Mouse (Mus musculus) ES-Bruce4 (cell line): ENCODE data around the gene Gorasp1. TPM values are rescaled to one million over a fixed set of nuclear protein-coding genes. Genes with fewer than 3 reads are reported as not detected.

Experiments
- H3K27ac ChIP-seq: 2 replicates; pipeline ENCODE4 v1.5.1; 2012; ENCODE audit warnings: low read length, inconsistent platforms; ENCODE audit not compliant: insufficient read depth
- H3K27me3 ChIP-seq: 2 replicates; pipeline ENCODE4 v1.6.1; 2012; ENCODE audit warnings: mild to moderate bottlenecking, low read length, inconsistent platforms; ENCODE audit not compliant: control insufficient read depth, poor library complexity, insufficient read depth, severe bottlenecking
- H3K36me3 ChIP-seq: 2 replicates; pipeline ENCODE4 v1.6.1; 2012; ENCODE audit warnings: inconsistent platforms, mild to moderate bottlenecking, low read length, moderate library complexity; ENCODE audit not compliant: control insufficient read depth, poor library complexity, insufficient read depth, severe bottlenecking
- H3K4me1 ChIP-seq: one replicate; pipeline ENCODE4 v1.8.1; 2011; ENCODE audit warnings: low read length; ENCODE audit not compliant: control insufficient read depth, insufficient read depth
- H3K4me3 ChIP-seq: 2 replicates; pipeline ENCODE4 v1.5.1; 2011; ENCODE audit warnings: low read depth, mild to moderate bottlenecking, low read length
- H3K9ac ChIP-seq: 2 replicates; pipeline ENCODE4 v1.6.1; 2012; ENCODE audit warnings: low read depth, mild to moderate bottlenecking, inconsistent platforms; ENCODE audit not compliant: poor library complexity, severe bottlenecking
- H3K9me3 ChIP-seq: replicated peaks from 2 replicates; pipeline ENCODE4 v1.6.1; 2012; ENCODE audit warnings: mild to moderate bottlenecking, low read length, inconsistent platforms; ENCODE audit not compliant: control insufficient read depth, poor library complexity, insufficient read depth, severe bottlenecking
- CTCF ChIP-seq: IDR thresholded peaks from one replicate; pipeline ENCODE4 v1.8.1; 2011; ENCODE audit warnings: low read depth, low read length
- EP300 ChIP-seq: IDR thresholded peaks from 2 replicates; pipeline ENCODE4 v1.6.1; 2011; ENCODE audit warnings: low read depth, low read length; ENCODE audit not compliant: insufficient read depth
- POLR2A ChIP-seq: IDR thresholded peaks from one replicate; pipeline ENCODE4 v1.8.1; 2011; ENCODE audit warnings: low read length; ENCODE audit not compliant: insufficient read depth
- polyA plus RNA-seq: library from polyadenylated mRNA; stranded (reverse); fragments of >200 nt; gene quantifications from 2 replicates; pipeline ENCODE4 v1.2.4, GENCODE M21; 2011; ENCODE audit warnings: low read depth; ENCODE audit not compliant: missing spikeins, insufficient read depth, insufficient read length

The Gorasp1 gene
- polyA plus RNA-seq, 1 experiment: 7.2 TPM

- Histone ChIP-seq H3K27ac (no peak overlapping the region), H3K9me3 (no peaks in the 10 kb centered on the region), H3K27me3 (no peaks in the 10 kb centered on the region), H3K9ac (no peak overlapping the region), H3K4me1 (no peaks in the 10 kb centered on the region), H3K36me3 (no peaks in the 10 kb centered on the region), H3K4me3 (no peak overlapping the region)
- TF ChIP-seq CTCF (no peak), POLR2A (no peak), EP300 (no peak)
Observed at GRCm38 (mm10) chr9:119939646-119940045, 2.3 kb upstream of the Gorasp1 start.

DNA sequence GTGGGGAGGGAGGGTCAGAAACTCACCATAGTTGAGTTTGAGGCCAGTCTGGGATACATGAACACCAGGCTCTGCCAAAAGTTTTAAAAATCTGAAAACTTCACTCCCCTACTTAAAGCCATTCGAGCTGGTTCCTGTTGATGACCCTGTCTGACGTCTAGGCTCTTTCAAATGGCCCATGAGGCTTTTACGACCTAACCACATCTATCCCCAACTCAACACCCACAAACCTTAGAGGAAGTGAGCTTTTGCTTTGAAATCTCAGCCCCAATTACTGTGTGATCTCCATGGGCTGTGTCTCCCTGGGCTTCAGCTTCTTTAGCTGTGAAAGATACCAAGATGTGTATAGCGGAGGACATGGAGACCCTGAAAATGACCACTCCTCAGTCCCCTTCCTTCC lies 1.1 kb upstream of the Gorasp1 start:
- H3K4me1 ChIP-seq: no peaks in the 10 kb centered on the region
- no peaks in the 10 kb centered on the region for H3K27me3 ChIP-seq
- no peaks in the 10 kb centered on the region for H3K9me3 ChIP-seq
- H3K36me3 ChIP-seq: no peaks in the 10 kb centered on the region
- H3K4me3 ChIP-seq: no peak overlapping the region
- H3K27ac ChIP-seq: no peak overlapping the region
- TF ChIP-seq EP300 (no peak), POLR2A (no peak), CTCF (no peak)
- no peak overlapping the region for H3K9ac ChIP-seq

DNA sequence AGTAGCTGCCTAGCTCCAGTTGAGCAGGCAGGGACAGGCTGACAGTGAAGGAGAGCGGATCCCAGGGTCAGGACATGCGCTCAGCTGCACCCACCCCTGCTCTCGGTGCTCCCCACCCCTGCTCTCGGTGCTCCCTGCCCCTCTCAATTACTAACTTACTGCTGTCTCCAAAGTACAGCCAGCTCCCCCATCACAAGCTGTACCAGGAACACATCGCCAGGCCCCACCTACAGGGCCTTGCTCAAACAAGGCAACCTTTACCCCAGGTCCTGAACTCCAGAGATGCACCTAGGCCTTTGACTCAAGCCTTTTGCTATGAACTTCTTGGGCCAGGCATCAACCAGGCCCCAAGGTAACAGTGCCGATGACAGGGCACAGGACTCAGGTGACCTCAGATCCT lies 3.7 kb downstream of the Gorasp1 start:
- H3K9me3 ChIP-seq: no peaks in the 10 kb centered on the region
- H3K36me3 ChIP-seq: no peaks in the 10 kb centered on the region; the same call in 1 of the 2 replicates
- no peak for TF ChIP-seq CTCF
- no peak for TF ChIP-seq EP300
- TF ChIP-seq POLR2A: no peak
- H3K27me3 ChIP-seq: no peaks in the 10 kb centered on the region
- H3K27ac ChIP-seq: no peak overlapping the region
- H3K4me1 ChIP-seq: peaks cover 2% of the 10 kb centered on the region
- H3K4me3 ChIP-seq: no peak overlapping the region
- no peak overlapping the region for H3K9ac ChIP-seq

DNA sequence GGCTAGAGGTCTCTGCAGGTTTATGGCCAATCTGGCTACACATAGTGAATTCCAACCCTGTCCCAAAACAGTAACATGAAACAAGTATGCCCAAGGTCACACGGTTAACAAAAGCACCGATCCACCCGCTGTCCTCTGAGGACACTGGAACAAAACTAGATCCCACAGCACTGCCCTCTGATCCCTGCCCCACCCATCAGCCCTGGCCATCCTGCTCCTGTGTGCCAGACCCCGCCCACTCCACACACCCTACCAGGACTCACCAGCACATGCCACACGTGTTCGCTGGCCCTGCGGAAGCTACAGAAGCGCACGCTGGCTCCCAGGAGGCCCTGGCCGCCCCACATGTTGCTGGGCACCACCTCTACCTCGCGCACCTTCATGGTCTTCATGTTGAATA lies 5.0 kb downstream of the Gorasp1 start:
- no peak overlapping the region for H3K9ac ChIP-seq
- no peaks in the 10 kb centered on the region for H3K9me3 ChIP-seq
- no peak overlapping the region for H3K4me3 ChIP-seq
- H3K27me3 ChIP-seq: no peaks in the 10 kb centered on the region
- H3K36me3 ChIP-seq: peaks cover 5% of the 10 kb centered on the region
- no peak overlapping the region for H3K27ac ChIP-seq
- TF ChIP-seq POLR2A (no peak), CTCF (no peak), EP300 (no peak)
- H3K4me1 ChIP-seq: peaks cover 2% of the 10 kb centered on the region

- TF ChIP-seq EP300 (no peak), CTCF (no peak), POLR2A (no peak)
- H3K4me3 ChIP-seq: no peak overlapping the region
- H3K4me1 ChIP-seq: no peaks in the 10 kb centered on the region
- H3K27ac ChIP-seq: no peak overlapping the region
- H3K9me3 ChIP-seq: no peaks in the 10 kb centered on the region
- no peaks in the 10 kb centered on the region for H3K27me3 ChIP-seq
- H3K36me3 ChIP-seq: peaks cover 32% of the 10 kb centered on the region
- H3K9ac ChIP-seq: no peak overlapping the region
Observed at GRCm38 (mm10) chr9:119926497-119926896, 10.9 kb downstream of the Gorasp1 start.

DNA sequence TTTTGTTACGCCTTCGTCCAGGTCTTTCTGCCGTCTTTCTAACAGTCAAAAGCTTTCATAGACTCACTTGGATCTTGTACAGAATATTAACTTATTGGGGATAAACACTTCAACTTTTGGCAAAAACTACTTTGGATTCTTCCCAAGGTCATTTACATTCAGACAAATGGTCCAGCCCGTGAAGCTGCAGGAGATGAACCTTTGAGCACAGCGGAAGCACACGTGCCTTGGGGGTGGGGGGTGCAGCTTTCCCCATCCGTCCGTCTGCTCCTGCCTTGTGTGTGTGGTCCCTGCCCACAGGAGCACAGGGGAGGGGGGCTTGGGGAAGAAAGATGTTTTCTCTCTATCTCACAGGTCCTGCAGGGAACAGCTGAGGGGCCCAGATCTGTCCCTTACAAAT lies 11.6 kb downstream of the Gorasp1 start:
- H3K27ac ChIP-seq: no peak overlapping the region

More for the DNA sequence above, 11.6 kb downstream of the Gorasp1 start:
- Histone ChIP-seq H3K4me3 (no peak overlapping the region), H3K9me3 (no peaks in the 10 kb centered on the region), H3K9ac (no peak overlapping the region), H3K36me3 (peaks cover 32% of the 10 kb centered on the region), H3K4me1 (no peaks in the 10 kb centered on the region), H3K27me3 (no peaks in the 10 kb centered on the region)
- TF ChIP-seq CTCF (no peak), POLR2A (no peak), EP300 (no peak)
